Mouse (Mus musculus) cerebellum, adult 11-12 months (tissue): ENCODE results near the gene Aprt.
"Not testable (repeated sequence)": the region's sequence is repeated elsewhere in the genome, so short reads cannot be mapped to it uniquely, and the experiment has no call there.

ENCODE experiments used
- DNase-seq: peaks from one replicate; pipeline ENCODE4 v3.0.0; 2022

Gene Aprt

GRCm38 (mm10) chr8:122585411-122585891 lies 8.7 kb upstream of the Aprt start:
- DNase-seq = no peak

DNA sequence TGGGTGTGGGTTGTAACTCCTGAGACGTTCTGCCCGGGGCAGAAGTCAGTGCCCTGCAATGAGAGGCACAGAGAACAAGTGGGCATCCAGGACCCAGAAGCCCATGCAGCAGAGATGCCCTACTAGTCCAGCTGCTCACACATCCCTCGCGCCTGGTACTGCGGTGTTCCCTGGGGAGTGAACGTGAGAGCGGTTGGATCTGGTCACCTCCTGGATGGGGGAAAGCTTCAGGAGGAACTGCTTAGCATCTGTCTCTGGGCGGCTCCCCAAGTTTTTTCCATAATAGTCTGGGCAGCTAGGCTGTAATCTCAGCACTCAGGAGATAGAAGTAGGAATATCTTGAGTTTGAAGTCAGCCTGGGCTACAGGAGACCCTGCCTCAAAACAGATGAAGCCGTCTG lies 8.3 kb upstream of the Aprt start:
- no peak for DNase-seq

DNA sequence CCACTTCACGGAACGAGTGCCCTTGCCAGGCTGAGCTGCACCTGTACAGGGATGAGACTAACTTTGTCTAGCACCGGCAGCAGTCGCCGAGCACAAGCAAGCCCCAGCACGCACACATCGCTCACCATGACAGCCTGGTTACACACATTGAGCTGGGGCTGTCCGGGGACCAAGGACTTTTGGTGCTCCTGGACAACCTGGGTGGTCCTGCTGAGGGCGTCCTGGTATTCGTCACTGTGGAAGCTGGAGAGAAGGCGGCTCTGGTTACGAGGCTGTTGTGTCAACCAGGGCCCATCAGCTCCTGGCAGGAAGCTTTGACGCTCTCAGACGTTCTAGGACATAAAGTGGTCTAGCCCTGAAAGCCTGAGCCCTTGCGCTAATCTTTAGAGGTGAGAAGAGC lies 4.2 kb upstream of the Aprt start:
- no peak for DNase-seq

GRCm38 (mm10) chr8:122579196-122579595 lies 2.5 kb upstream of the Aprt start:
- no peak for DNase-seq

- no peak for DNase-seq
These were observed 407 bp upstream of the Aprt start for GRCm38 (mm10) chr8:122577116-122577515.

- peak; percentile 65 for DNase-seq
These were observed 718 bp downstream of the Aprt start for GRCm38 (mm10) chr8:122575735-122576647.

DNA sequence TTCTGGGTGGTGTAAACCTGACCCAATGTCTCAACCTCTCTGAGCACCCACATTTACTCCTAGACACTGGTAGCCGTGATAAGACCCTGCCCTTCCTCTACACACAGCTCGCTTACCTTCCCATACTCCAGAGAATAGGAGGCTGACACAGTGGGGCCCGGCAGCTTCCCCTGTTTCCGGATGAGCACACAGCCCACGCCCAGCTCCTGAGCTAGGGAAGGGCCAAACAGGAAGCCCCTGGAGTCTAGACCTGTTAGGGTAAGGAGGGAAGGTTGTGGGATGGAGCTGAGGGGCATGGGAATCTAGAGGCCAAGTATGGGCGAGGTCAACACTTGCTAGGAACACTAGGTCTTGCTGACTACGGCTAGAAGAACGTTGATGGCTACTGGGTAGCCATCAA lies 1.4 kb downstream of the Aprt start:
- DNase-seq = no peak

DNA sequence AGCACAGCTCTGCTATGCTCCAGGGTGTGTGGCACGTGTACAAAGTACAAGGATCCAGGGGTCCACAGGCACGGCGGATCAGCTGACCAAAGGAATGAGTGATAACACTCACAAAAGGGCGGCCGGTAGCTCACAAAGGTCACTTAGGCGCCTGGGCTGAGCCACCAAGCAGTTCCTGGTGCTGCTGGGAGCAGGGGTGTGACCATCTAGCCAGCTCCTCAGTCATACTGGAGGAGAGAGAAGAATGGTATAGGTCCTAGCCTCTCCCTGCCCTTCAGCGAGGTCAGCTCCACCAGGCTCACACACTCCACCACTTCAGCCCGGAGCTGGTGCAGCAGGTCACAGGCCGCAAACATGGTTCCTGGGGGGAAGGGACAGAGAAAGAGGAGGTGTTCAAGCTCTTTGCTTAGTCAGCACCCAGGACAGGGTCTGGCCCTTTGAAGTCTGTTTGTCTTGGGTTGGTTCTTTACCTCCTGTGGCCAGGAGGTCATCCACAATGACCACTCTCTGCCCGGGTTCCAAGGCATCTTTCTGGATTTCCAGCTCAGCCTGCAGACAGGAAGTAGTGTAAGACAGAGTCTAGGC lies 1.9 kb downstream of the Aprt start:
- DNase-seq = no peak

- DNase-seq = no peak
These were observed 2.4 kb downstream of the Aprt start for GRCm38 (mm10) chr8:122574264-122574663.

DNA sequence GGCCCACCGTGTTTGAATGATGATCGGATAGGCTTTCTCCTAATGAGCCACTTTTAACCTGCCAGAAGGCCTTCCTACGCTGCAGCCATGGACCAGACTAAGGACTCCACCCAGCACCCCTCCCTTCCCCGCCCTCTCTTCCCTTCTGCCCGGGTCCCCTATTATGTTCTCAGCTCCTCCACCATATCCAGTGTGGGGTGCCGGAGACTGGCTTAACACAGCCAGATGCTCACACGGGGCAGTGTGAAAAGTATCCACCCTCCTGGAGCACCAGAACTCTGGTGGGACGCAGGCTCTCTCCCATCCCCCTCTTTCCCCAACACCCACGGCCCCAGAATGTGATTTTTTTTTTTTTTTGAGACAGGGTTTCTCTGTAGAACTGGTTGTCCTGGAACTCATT lies 3.1 kb downstream of the Aprt start:
- no peak for DNase-seq

GRCm38 (mm10) chr8:122573176-122573575 lies 3.5 kb downstream of the Aprt start:
- not testable (repeated sequence) for DNase-seq

DNA sequence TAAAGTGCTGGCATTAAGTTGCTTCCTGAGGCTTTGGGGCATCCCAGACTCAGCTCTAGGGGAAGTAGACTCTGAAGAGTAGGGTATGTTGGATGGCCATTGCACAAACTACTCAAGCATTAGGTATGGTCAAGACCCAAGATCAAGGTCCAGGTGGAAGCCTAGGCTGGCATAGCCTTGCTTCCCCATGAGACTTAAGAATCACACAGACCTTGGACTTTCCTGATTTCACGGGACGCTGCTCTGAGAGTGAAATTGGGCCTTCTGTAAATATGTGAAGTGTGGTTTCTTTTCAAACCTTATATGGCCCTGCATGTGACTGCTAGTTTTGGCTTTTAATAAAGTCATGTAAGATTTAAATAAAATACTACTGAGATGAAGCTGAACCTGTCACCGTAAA lies 4.0 kb downstream of the Aprt start:
- DNase-seq = no peak

- peak; percentile 57 for DNase-seq
These were observed 4.9 kb downstream of the Aprt start for GRCm38 (mm10) chr8:122571750-122572267.

- peak; percentile 84 for DNase-seq
These were observed 5.6 kb downstream of the Aprt start for GRCm38 (mm10) chr8:122571153-122571552.

GRCm38 (mm10) chr8:122569996-122570395 lies 6.7 kb downstream of the Aprt start:
- peak; percentile 59 for DNase-seq

DNA sequence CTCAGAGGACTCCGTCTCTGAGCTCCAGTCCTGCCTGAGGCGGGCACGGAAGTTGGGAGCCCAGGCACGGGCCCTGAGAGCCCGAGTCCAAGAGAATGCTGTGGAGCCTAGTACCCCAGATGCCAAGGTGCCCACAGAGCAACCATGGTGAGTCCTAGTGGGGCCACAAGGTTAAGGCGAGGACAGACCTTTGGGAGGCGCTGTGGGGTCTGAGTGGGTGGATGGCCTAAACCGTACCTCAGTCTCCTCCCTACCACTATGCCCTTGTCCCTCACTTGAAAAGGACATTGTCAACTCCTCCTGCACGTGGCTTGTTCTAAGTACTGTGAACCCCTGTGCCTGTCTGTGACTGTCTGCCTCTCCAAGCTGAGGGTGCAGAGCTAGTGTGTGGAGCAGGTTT lies 7.4 kb downstream of the Aprt start:
- DNase-seq = no peak

DNA sequence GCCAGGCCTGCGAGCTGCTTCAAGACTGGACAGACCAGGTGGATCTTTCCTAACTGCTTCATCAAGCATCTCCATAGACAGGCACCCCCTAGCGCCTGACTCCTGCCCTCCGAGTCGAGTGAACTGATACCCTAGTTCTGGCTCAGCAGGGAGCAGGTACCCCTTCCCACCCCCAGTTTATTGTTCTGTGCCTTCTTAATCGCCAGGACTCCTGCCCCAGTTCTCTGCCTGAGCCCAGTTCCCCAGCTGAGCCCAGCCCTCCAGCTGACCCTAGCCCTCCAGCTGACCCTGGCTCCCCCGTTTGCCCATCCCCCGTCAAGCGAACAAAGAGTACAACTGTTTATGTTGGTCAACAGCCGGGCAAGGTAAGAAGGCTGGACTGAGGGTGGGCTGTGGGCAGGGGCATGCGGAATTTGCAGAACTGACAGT lies 7.8 kb downstream of the Aprt start:
- peak; percentile 68 for DNase-seq

GRCm38 (mm10) chr8:122568109-122568504 lies 8.6 kb downstream of the Aprt start:
- no peak for DNase-seq

GRCm38 (mm10) chr8:122567361-122568108 lies 9.2 kb downstream of the Aprt start, which contains the start of gene Cdt1:
Gene Cdt1, plus strand, starts transcription at chr8:122568015.
- peak; percentile 96 for DNase-seq

DNA sequence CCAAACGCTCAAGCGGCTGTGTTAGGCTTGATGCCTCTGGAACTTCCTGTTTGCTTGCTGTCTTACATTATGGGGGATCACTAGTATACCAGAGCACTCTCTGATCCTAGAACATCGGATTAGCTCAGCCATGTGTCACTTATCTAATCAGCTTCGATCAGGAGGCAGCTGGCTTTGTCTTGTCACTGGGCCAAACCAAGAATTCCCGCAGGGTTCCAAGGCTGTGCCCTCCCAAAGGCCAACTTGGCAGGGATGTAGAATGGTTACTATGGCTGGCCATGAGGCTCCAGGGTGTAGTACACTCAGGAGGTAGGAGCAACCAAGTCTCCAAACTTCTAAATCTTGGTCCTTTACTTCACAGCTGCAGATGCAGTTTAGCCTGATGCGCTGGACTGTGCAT lies 9.9 kb downstream of the Aprt start:
- DNase-seq = peak; percentile 66

GRCm38 (mm10) chr8:122564363-122565352 lies 12.1 kb downstream of the Aprt start:
- DNase-seq = no peak

DNA sequence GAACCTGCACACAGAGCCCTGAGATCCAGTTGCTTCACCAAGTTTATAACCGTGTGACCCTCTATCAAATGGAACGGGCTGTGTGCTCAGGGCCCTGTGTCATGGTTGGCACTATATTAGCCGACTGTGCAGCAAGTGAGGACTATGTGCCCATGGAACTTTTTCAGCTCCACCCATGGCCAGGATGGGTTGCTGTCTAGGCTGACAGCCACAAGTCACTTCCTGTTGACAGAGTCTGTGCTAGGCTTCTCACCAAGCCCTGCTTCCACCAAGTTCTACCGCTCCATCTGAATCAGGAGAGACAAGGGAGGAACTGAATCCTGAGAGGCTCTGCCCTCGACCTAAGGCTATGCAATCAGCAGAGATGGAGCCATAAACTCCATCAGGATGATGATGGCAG lies 15.5 kb downstream of the Aprt start:
- no peak for DNase-seq
